ENCODE assay signal across 16 mouse cellular contexts in genomic region chrX:90242385-90242784, GRCm38 (mm10).
"Had no signal": no experiment of that assay in that cellular context is flagged by ENCODE, and none has a peak within 500 bp of the region (broad histone marks: within the 10 kb centered on the region; RNA-seq: fewer than 3 reads in every experiment).

No protein-coding gene starts in this region.

- DNase-seq: heart, postnatal 10 days; heart, postnatal 14 days; heart, postnatal 36 days; heart, postnatal 4 days; kidney, adult 11 months; kidney, adult 18-20 months; kidney, adult 2 months; kidney, adult 8-10 months; kidney, adult 9 months; kidney, postnatal 10 days; kidney, postnatal 14 days; kidney, postnatal 25 days; kidney, postnatal 36 days; kidney, postnatal 4 days; layer of hippocampus, adult 9-11 months; layer of hippocampus, postnatal 36 days had no signal
